Mouse (Mus musculus) colon, adult 2 months (tissue): ENCODE results near the gene Cd52. TPM values are rescaled to one million over a fixed set of nuclear protein-coding genes. Genes with fewer than 3 reads are reported as not detected.

Source experiments
- polyA plus RNA-seq: library from polyadenylated mRNA; depleted of rRNA; stranded (reverse); fragments of >200 nt; gene quantifications from 2 replicates; pipeline ENCODE4 v1.2.3, GENCODE M21; 2012; rRNA removed

Gene Cd52
- 22.1 and 23.8 TPM in 2 replicates for polyA plus RNA-seq

DNA sequence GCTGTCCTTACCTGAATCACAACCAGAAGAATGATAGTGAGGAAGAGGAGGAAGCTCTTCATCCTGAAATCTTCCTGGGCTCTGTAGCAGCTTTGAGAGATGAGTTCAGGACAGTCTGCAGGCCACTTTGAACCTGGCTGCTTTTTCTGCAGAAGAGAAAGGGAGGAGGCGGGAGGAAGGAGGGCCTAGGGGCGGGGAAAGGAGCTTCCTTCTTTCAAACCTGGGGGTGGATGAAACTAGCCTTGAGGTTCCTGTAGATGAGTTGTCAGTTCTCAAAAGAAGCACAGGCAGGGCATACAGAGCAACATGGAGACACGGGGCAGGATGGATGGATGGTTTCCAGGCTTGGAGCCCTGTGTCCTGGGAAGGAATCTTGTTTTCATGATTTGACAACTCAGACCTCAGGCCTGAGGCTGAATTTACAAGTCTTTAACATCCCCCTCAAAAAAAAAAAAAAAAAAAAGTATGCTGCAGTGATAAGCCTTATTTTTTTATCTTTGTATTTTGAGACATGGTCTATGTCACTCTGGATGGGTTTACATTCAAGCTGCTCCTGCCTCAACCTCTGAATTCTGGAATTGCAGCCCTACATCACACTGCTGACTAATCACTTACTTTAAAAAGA lies at the start of gene Cd52:
TSS of gene Cd52 (minus strand) at position 160 of the 625 bp plus-strand sequence.

GRCm38 (mm10) chr4:134128221-134128982 lies 33.5 kb upstream of the Cd52 start, which contains the start of gene Sh3bgrl3:
TSS of gene Sh3bgrl3 (minus strand) at chr4:134128789.

DNA sequence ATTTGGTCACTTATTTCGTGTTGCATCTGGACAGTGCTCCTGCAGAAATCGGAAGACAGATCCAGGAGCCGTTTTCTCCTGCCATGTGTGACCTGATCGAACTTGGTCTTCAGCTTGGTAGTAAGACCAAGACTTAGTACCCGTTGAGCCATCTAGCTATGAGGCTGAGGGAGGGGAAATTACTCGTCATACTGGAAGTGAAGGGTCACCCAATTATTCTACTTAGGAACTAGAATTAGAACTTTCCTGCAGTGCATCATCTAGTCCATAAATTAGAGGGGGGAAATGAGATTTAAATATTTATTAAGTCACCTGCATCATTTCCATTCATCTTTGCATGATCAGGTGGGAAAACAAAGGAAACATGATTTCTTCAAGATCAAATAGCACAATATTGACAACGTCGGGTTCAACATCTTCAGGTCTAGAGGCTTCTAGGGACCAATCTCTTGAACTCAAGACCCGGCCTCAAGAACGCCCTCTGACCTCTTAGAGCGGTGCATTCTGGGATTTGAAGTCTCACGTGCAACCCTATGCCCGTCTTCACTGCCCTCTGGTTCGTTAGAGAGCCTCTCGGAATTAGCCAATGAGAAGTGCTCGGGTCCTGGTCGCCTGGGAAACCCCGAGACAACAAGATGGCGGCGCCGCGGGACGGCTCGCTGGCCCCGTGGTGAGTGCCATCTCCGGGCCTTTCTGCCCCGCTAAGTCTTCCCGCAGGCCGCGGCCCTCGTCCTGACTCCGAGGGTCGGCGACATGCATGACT lies 7.3 kb upstream of the Cd52 start, which contains the start of gene Ubxn11:
TSS of gene Ubxn11 (plus strand) at position 592 of the 763 bp plus-strand sequence.

DNA sequence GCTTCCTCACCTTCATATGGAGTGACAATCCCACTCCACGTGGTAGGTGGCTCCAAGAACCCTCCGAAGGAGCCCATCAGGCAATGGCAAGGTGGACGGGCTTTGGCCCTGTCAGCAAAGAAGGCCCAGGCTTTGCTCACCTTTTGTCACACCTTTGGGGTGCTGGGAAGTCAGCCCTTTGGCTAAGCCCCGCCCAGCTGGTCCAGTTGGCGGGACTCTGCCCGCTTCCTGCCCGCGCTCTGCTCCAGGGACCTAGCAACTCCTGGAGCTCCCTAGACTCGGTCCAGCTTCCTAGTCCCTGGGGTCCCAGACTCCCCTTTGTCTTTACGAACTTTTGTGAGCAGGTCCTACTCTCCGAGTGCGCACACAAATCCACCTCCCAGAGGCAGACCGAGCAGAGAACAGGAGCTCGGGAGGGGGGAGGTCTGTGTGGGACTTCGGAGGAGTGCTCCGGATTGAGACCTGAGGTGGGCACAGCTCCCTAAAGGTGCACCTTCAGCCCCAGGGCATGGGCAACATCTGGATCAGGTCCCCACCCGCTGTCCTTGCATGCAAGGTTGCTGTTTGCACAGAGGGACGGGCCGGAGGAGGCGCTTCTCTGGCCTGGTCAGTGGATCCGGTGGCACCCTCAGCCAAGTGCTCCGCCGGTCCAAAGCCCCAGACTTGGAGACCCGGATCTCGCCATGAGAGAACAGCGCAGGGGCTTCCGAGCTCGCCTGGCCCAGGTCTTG lies 34.6 kb downstream of the Cd52 start, which contains the start of gene Crybg2:
TSS of gene Crybg2 (plus strand) at position 681 of the 731 bp plus-strand sequence.

GRCm38 (mm10) chr4:134053538-134053937 lies 41.3 kb downstream of the Cd52 start, which contains the start of gene Zfp683:
TSS of gene Zfp683 (plus strand) at chr4:134053838.

Other genes starting within 250 kb of the Cd52 start
- 173 and 195 TPM in 2 replicates for gene Rps6ka1, start 207.3 kb downstream of the Cd52 start, polyA plus RNA-seq
- 10.1 and 10.9 TPM in 2 replicates for gene Hmgn2, start 126.4 kb downstream of the Cd52 start, polyA plus RNA-seq
- 19.4 and 19.7 TPM in 2 replicates for gene Dhdds, start 94.2 kb downstream of the Cd52 start, polyA plus RNA-seq
- gene Lin28a, start 76.2 kb downstream of the Cd52 start, polyA plus RNA-seq: not detected in 2 replicates
- 0.12 and 0.52 TPM in 2 replicates for gene Zfp683, start 41.2 kb downstream of the Cd52 start, polyA plus RNA-seq
- 47.0 and 49.2 TPM in 2 replicates for gene Crybg2, start 34.3 kb downstream of the Cd52 start, polyA plus RNA-seq
- gene Ubxn11, start 7.5 kb upstream of the Cd52 start, polyA plus RNA-seq: 5.9 and 6.5 TPM in 2 replicates
- gene Sh3bgrl3, start 33.7 kb upstream of the Cd52 start, polyA plus RNA-seq: 879 and 909 TPM in 2 replicates
- gene Cep85, start 92.0 kb upstream of the Cd52 start, polyA plus RNA-seq: 15.9 and 20.1 TPM in 2 replicates
- gene Gm7534, start 107.9 kb upstream of the Cd52 start, polyA plus RNA-seq: not detected in 2 replicates
- 0.49 and 1.7 TPM in 2 replicates for gene Catsper4, start 132.3 kb upstream of the Cd52 start, polyA plus RNA-seq
- 31.8 and 36.7 TPM in 2 replicates for gene Cnksr1, start 143.3 kb upstream of the Cd52 start, polyA plus RNA-seq
- not detected in 2 replicates for gene E130218I03Rik, start 148.6 kb upstream of the Cd52 start, polyA plus RNA-seq
- 8.8 and 9.7 TPM in 2 replicates for gene Zfp593, start 150.5 kb upstream of the Cd52 start, polyA plus RNA-seq
- gene Gm30191, start 151.9 kb upstream of the Cd52 start, polyA plus RNA-seq: not detected in 2 replicates
- 9.7 and 12.6 TPM in 2 replicates for gene Grrp1, start 159.0 kb upstream of the Cd52 start, polyA plus RNA-seq
- gene Pdik1l, start 192.8 kb upstream of the Cd52 start, polyA plus RNA-seq: 2.1 and 3.5 TPM in 2 replicates
- not detected in 2 replicates for gene Trim63, start 220.0 kb upstream of the Cd52 start, polyA plus RNA-seq
- gene Slc30a2, start 248.1 kb upstream of the Cd52 start, polyA plus RNA-seq: 0.24 and 0.33 TPM in 2 replicates